Mouse (Mus musculus) forebrain, embryonic 11.5 days (tissue): Measurements from ENCODE around the gene Slc48a1. TPM values are rescaled to one million over a fixed set of nuclear protein-coding genes. Genes with fewer than 3 reads are reported as not detected.

Experiments
- ATAC-seq: fragments of 200-750 bp; cut with Nextera tagmentation; replicated peaks from 2 replicates; pipeline ENCODE4 v1.8.0; 2017; ENCODE audit warnings: moderate TSS enrichment; ENCODE audit not compliant: low FRiP score
- DNase-seq: peaks from one replicate; pipeline ENCODE4 v3.0.0-alpha.2; 2017; ENCODE audit warnings: low spot score
- H3K27ac ChIP-seq: fragments of 300-500 bp; sonication (generic); 2 replicates; pipeline ENCODE4 v1.5.1; 2014; ENCODE audit warnings: low read depth, low read length
- H3K27me3 ChIP-seq: fragments of 300-500 bp; sonication (generic); 2 replicates; pipeline ENCODE4 v1.6.1; 2014; ENCODE audit warnings: mild to moderate bottlenecking, low read length, mixed read lengths; ENCODE audit not compliant: control insufficient read depth, insufficient read depth
- H3K36me3 ChIP-seq: fragments of 300-500 bp; sonication (generic); 2 replicates; pipeline ENCODE4 v1.6.1; 2014; ENCODE audit warnings: mild to moderate bottlenecking, low read length, moderate library complexity, mixed read lengths; ENCODE audit not compliant: control insufficient read depth, insufficient read depth
- H3K4me1 ChIP-seq: fragments of 300-500 bp; sonication (generic); replicated peaks from 2 replicates; pipeline ENCODE4 v1.6.1; 2014; ENCODE audit warnings: low read length, mixed read lengths; ENCODE audit not compliant: control insufficient read depth, insufficient read depth
- H3K4me2 ChIP-seq: fragments of 300-500 bp; sonication (generic); 2 replicates; pipeline ENCODE4 v1.6.1; 2014; ENCODE audit warnings: low read depth, mild to moderate bottlenecking, low read length, moderate library complexity, mixed read lengths; ENCODE audit not compliant: severe bottlenecking
- H3K4me3 ChIP-seq: fragments of 300-500 bp; sonication (generic); 2 replicates; pipeline ENCODE4 v1.5.1; 2014; ENCODE audit warnings: low read depth, low read length
- H3K9ac ChIP-seq: fragments of 300-500 bp; sonication (generic); 2 replicates; pipeline ENCODE4 v1.6.1; 2014; ENCODE audit warnings: low read length
- H3K9me3 ChIP-seq: fragments of 300-500 bp; sonication (generic); 2 replicates; pipeline ENCODE4 v1.6.1; 2016; ENCODE audit warnings: low read length, mixed read lengths; ENCODE audit not compliant: control insufficient read depth
- WGBS: fragments of 180-500 bp; shearing (Covaris S2); extraction: QIAGEN DNeasy Blood & Tissue Kit; methylation state at CpG from one replicate; pipeline ENCODE4 v1.1.7; 2014; 5-methylcytosine and 5-hydroxymethylcytosine counted together
- polyA plus RNA-seq: library from polyadenylated mRNA; unstranded; fragments of >200 nt; fragmentation: Nextera tagmentation; extraction: Ambion mirVana; gene quantifications from 2 replicates; pipeline ENCODE4 v1.2.1, GENCODE M21; 2014

Gene Slc48a1
- polyA plus RNA-seq, 1 experiment from 2014 or later = 32.1 TPM

DNA sequence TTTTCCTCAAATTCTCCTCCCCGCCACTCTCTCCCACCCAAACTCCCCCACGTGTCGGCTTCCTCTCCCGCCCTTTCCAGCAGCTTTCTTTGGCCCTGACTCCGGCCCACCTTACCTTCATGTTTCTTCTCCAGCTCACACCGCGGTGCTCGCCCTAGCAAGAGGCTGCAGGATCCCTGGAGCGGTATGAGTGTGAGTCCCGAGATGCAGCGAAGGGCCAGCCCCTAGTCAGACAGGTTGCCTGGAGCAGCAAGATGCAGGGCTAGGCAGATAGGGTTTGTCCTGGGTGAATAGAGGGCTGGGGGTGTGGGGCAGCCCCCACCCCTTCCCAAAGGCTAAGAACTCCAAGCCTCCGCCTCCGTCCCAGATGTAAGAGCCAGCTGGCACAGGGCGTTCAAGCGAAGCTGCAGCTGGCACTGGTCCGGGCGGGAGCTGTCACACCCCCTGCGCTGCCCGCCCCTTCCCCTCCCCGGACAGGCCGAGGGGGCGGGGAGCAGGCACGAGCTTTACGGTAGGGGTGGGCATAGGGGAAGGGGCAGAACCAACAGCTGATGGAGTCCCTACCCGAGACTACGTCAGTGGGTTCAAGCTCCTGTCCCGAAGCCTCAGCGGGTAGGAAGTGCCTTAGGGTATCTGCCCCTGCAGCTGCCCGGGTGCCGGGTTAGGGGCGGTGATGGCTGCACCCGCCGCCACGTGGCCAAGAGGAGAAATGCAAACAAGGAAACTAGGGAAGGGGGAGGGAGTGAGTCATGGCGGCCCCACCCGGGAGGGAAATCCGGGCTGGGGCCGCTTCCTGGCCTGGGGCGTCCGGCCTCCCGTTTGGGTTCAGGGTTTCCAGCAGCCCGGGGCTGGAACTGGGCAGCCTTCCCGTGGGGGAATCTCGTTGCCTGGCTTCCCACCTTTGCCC, 10.8 kb upstream of the Slc48a1 start, which contains the start of gene Rapgef3:
Gene Rapgef3 (minus strand): TSS at position 693 of the 907 bp plus-strand sequence.
- Histone ChIP-seq H3K9ac (peak within 1 kb of the TSS; percentile 60), H3K36me3 (no peaks in the 10 kb centered on the region), H3K9me3 (no peaks in the 10 kb centered on the region), H3K27me3 (peaks cover 21% of the 10 kb centered on the region), H3K27ac (no peak within 1 kb of the TSS), H3K4me1 (peaks cover 19% of the 10 kb centered on the region), H3K4me3 (peak within 1 kb of the TSS; percentile 39), H3K4me2 (peak within 1 kb of the TSS; percentile 93)
- under 1% methylated on average over 43 of the region's 44 CpGs for WGBS
- DNase-seq (peak; percentile 87), ATAC-seq (peak; percentile 85)

DNA sequence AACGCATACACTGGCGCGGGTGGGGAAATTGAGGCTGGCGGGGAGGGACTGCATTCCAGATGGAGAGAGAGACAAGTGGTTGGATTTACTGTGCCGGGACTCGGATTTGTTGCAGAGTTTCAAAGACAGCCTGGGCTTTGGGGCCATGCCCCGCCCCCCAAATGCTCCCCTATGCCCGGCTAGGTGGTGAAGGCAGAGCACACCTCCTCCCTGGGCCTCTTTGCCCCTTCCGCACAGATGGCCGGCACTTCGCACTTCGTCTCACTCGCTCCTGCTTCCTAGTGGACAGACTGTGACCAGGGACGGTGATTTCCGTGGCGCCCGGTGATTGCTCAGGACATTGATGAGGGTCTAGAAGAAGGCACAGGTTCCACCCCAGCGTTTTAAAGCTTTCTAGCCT, 10.1 kb upstream of the Slc48a1 start:
- Histone ChIP-seq H3K9ac (peak overlapping the region; percentile 60), H3K27ac (no peak overlapping the region), H3K4me2 (peak overlapping the region; percentile 93), H3K36me3 (no peaks in the 10 kb centered on the region), H3K27me3 (peaks cover 21% of the 10 kb centered on the region), H3K9me3 (no peaks in the 10 kb centered on the region), H3K4me1 (peaks cover 19% of the 10 kb centered on the region), H3K4me3 (peak overlapping the region; percentile 39)
- ATAC-seq (peak; percentile 9; the same call in 1 of the 2 replicates), DNase-seq (peak; percentile 72)
- 0% methylated on average over 18 of the region's 18 CpGs for WGBS

GRCm38 (mm10) chr15:97770280-97770679, 8.0 kb upstream of the Slc48a1 start:
- Histone ChIP-seq H3K27me3 (peaks cover 21% of the 10 kb centered on the region), H3K4me2 (no peak overlapping the region), H3K9ac (no peak overlapping the region), H3K36me3 (no peaks in the 10 kb centered on the region), H3K9me3 (no peaks in the 10 kb centered on the region), H3K27ac (no peak overlapping the region), H3K4me1 (peaks cover 19% of the 10 kb centered on the region), H3K4me3 (no peak overlapping the region)
- ATAC-seq (no peak), DNase-seq (no peak)
- 70% methylated on average over 8 of the region's 8 CpGs for WGBS

DNA sequence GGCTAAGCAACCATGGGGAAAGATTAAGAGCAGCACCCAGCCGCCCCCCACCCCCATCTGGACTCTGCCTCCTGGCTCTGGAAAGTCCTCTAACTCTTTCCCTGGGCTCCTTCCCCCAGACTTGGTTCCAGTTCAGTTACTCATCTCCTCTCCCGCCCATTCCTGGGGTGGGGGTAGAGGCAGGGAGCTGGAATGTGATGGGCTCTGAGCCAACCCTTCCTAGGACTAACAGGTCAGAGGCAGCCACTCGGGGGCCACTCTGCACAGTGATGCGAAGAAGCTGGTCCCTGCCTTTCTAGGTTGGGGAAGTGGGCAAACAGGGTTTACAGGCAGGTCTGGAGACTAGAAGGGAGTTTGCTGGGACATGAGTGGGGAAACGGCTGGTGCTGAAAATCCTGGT, 5.2 kb upstream of the Slc48a1 start:
- H3K4me2 ChIP-seq = no peak overlapping the region
- DNase-seq = peak; percentile 56
- no peak overlapping the region for H3K9ac ChIP-seq
- no peak overlapping the region for H3K4me3 ChIP-seq
- no peak for ATAC-seq
- no peaks in the 10 kb centered on the region for H3K36me3 ChIP-seq
- no peak overlapping the region for H3K27ac ChIP-seq
- H3K4me1 ChIP-seq = no peaks in the 10 kb centered on the region; the same call in 1 of the 2 replicates
- H3K27me3 ChIP-seq = peaks cover 6% of the 10 kb centered on the region; the same call in 1 of the 2 replicates
- 35% methylated on average over 5 of the region's 5 CpGs for WGBS
- no peaks in the 10 kb centered on the region for H3K9me3 ChIP-seq

GRCm38 (mm10) chr15:97773961-97774370, 4.4 kb upstream of the Slc48a1 start:
- DNase-seq (no peak), ATAC-seq (no peak)
- Histone ChIP-seq H3K27ac (no peak overlapping the region), H3K27me3 (0 out of 2 replicates have a peak, but pooled peaks cover 2% of the 10 kb centered on the region), H3K36me3 (no peaks in the 10 kb centered on the region), H3K9ac (no peak overlapping the region), H3K4me1 (no peaks in the 10 kb centered on the region), H3K4me3 (no peak overlapping the region), H3K9me3 (no peaks in the 10 kb centered on the region), H3K4me2 (no peak overlapping the region)
- 77% methylated on average over 5 of the region's 5 CpGs for WGBS

- no peak overlapping the region for H3K9ac ChIP-seq
- no peak overlapping the region for H3K27ac ChIP-seq
- no peaks in the 10 kb centered on the region for H3K9me3 ChIP-seq
- no peaks in the 10 kb centered on the region for H3K36me3 ChIP-seq
- H3K4me3 ChIP-seq = no peak overlapping the region
- DNase-seq (peak; percentile 84), ATAC-seq (peak; percentile 40; the same call in 1 of the 2 replicates)
- no peaks in the 10 kb centered on the region for H3K27me3 ChIP-seq
- H3K4me2 ChIP-seq = no peak overlapping the region
- WGBS = 7% methylated on average over 8 of the region's 8 CpGs
- no peaks in the 10 kb centered on the region for H3K4me1 ChIP-seq
Observed at GRCm38 (mm10) chr15:97776514-97776913, 1.8 kb upstream of the Slc48a1 start.

GRCm38 (mm10) chr15:97776919-97777318, 1.4 kb upstream of the Slc48a1 start:
- Histone ChIP-seq H3K9ac (no peak overlapping the region), H3K4me1 (no peaks in the 10 kb centered on the region), H3K36me3 (no peaks in the 10 kb centered on the region), H3K4me3 (no peak overlapping the region), H3K9me3 (no peaks in the 10 kb centered on the region), H3K4me2 (no peak overlapping the region), H3K27ac (no peak overlapping the region), H3K27me3 (no peaks in the 10 kb centered on the region)
- WGBS = 85% methylated on average over 6 of the region's 6 CpGs
- DNase-seq (no peak), ATAC-seq (no peak)

- H3K4me3 ChIP-seq = no peak overlapping the region
- ATAC-seq = no peak
Observed at GRCm38 (mm10) chr15:97779576-97779975, 1.3 kb downstream of the Slc48a1 start.

More at GRCm38 (mm10) chr15:97779576-97779975, 1.3 kb downstream of the Slc48a1 start:
- H3K36me3 ChIP-seq = no peaks in the 10 kb centered on the region
- peaks cover 8% of the 10 kb centered on the region for H3K27me3 ChIP-seq
- 0 out of 2 replicates have a peak, but pooled peaks cover 6% of the 10 kb centered on the region for H3K4me1 ChIP-seq
- H3K9ac ChIP-seq = no peak overlapping the region
- no peaks in the 10 kb centered on the region for H3K9me3 ChIP-seq
- H3K4me2 ChIP-seq = no peak overlapping the region
- H3K27ac ChIP-seq = no peak overlapping the region
- 91% methylated on average over 1 of the region's 1 CpGs for WGBS
- no peak for DNase-seq
